Mouse (Mus musculus) thymus, postnatal 4 days (tissue): Measurements from ENCODE around the gene Drg1.
A peak's percentile ranks its signal among the peaks of the same experiment; 100 is the strongest.
"Not testable (repeated sequence)": the region's sequence is repeated elsewhere in the genome, so short reads cannot be mapped to it uniquely, and the experiment has no call there.

ENCODE experiments used
- DNase-seq: peaks from one replicate; pipeline ENCODE4 v3.0.0; 2021

Gene Drg1

GRCm38 (mm10) chr11:3165210-3165782 is 100.9 kb downstream of the Drg1 start:
- not testable (repeated sequence) for DNase-seq

DNA sequence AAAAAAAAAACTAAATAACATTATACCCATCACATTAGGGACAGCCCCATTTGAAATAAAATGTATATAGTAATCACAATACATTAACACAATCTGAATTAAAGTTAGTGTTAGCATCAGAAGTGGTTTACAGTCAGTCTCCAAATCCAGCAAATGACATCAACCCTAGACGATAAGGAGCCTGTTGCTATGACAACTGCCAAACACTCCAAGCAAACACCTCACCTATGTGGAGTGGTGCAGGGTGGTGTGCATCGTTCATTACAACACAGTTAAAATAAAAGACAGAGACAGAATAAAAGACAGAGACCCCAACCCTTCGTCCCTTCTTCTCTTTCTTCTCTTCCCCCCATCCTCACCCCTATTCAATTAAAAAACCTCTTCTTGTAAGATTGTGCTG is 102.6 kb downstream of the Drg1 start:
- DNase-seq: not testable (repeated sequence)

DNA sequence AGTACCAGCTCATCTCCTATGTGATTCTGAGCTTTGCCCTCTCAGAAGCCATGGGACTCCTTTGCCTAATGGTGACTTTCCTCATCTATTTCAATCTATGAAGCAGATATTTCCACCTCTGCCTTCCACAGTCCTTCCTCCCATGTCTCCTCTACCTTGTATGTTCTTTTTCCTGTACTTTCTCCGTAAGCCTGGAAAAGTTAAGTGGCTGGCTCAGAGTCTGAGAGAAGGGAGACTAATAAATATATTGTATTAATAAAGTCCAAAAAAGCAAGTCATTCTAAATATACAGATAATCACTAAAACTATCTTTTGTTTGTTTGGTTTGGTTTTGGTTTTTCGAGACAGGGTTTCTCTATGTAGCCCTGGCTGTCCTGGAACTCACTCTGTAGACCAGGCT is 103.1 kb downstream of the Drg1 start:
- DNase-seq: peak; percentile 16

DNA sequence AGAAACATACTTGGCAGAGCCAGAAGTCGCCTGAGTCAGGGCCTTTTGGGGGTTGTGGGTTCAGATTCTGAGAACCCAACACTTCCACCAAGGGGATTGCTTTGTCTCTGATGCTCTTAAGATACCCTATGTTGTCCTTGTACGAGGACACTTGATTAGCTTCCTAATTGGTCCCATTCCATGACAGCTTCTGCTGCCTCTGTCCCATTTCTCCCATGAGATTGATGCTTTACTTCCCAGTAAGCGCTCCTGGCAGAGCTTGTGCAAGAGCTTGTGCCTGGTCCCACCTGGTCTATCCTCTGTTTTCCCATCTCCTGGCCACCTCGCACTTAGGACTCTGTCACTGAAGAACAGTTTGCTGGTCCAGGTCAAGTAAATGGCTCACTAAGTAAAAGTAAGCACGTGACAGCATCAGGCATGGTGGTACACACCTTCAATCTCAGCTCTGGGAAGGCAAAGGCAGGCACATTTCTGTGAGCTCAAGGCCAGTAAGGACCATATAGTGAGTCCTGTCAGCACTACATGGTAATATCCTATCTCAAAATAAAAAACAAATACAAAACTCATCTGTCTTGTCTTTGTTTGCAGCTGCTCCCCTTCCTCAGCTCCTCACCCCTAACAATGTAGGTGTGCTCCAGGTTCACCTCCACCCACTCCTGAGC is 103.8 kb downstream of the Drg1 start:
- DNase-seq: peak; percentile 45

GRCm38 (mm10) chr11:3161370-3161769 is 104.8 kb downstream of the Drg1 start:
- peak; percentile 36 for DNase-seq

DNA sequence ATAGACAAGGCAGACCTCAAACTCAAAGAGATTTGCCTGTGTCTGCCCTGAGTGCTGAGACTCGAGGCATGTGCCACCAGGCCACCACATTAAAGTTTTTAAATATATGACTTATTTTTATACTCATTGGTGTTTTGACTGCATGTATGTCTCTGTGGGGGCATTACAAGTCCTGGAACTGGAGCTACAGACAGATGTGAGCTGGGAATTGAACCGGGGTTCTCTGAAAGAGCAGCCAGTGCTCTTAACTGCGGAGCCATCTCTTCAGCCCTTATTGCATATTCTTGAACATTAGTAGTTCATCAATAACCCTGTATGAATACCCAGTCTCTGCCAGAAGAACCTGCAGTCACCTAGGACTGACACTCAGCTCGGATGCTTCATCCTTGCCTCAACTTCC is 107.4 kb downstream of the Drg1 start:
- DNase-seq: not testable (repeated sequence)

DNA sequence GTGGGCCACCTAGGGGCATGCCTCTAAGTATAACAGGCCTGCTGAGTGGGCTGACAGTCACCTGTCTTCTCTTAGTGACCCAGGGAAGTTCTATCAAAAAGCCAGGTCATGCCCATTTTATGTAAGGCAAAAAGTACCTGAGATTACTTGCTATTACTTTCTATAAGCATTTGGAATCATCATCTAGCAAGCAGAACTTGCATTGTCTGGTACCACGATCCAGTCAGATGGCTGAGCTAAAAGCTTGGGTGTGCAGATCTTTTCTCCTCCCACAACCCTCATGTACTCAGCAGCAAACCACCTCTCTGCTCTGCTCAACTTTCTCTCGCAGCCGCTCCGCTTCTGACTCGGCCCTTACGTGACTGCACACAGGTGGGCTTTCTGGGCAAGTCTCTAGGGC is 108.2 kb downstream of the Drg1 start:
- not testable (repeated sequence) for DNase-seq

DNA sequence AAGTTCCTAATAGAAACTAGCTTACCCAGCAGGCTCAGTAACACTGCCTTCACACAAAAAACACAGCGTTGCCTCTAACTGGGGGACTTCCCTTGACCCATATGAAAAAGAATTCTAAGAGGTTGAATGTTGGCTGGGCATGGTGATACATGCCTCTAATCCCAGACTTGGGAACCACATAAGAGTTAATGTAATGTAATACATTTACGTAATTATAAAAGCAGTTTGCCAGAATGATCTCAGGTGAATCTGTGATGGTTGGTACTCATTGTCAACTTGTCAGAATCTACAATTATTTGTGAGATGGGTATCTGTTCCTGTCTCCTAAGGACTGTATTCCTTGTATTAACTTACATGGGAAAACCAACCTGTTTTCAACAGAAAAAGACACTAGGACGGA is 109.2 kb downstream of the Drg1 start:
- not testable (repeated sequence) for DNase-seq

DNA sequence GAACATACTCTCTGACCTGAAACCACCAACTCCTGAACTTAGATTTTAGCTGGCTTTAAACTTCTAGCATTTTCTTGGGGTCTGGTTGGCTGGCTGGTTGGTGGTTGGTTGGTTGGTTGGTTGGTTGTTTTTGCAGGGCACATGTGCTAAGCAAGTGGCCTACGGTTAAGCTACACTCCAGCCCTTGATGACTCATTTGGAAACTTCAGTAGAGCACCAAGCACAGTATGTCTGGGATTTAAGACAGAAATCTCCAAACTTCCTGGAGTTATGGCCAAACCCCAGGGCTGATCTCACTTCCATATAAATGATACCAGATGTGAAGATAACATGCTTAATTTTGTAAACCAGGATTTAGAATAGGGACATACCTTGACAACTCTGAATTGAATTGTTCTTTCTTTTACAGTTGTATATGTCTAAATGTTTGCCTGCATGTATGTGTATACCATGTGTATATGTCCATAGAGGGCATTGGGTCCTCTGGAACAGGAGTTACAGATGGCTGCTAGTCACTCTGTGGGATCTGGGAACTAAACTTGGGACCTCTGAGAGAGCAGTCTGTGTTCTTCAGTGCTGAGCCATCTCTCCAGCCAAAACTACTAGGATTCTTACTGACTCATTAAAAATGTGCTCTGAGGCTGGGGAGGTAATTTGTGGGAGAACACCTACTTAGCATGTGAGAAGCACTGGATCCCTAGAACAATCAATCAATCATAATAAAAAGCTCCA is 112.4 kb downstream of the Drg1 start:
- peak; percentile 39 for DNase-seq

GRCm38 (mm10) chr11:3151358-3151757 is 114.9 kb downstream of the Drg1 start:
- not testable (repeated sequence) for DNase-seq

GRCm38 (mm10) chr11:3150677-3151003 is 115.6 kb downstream of the Drg1 start:
- DNase-seq: not testable (repeated sequence)

DNA sequence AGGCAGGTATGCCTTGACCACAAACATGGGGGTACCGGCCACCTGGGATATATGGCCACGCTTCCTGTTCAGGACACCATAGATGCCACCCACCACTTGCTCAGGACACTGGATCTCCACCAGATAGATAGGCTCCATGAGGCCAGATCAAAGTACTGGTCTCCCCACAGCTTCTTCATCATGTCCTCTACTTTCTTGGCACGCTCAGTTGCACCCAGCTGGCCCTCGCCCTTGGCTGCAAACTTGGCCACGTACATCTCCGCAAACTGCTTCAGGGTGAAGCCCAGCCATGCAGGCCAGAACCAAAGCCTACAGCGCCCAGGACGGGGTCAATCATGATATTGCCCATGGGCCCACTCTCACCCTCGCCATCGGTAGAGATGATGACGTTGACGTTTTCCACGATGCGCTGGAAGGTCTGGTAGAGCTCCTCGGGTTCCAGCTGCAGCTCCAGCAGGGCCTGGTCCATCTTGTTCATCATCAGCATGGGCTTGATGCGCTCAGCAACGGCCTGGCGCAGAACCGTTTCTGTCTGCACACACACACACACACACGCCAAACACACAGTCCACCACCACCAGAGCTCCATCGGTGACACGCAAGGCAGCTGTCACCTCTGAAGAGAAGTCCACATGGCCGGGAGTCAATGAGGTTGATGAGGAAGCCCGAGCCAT is 116.1 kb downstream of the Drg1 start:
- DNase-seq: peak; percentile 46

DNA sequence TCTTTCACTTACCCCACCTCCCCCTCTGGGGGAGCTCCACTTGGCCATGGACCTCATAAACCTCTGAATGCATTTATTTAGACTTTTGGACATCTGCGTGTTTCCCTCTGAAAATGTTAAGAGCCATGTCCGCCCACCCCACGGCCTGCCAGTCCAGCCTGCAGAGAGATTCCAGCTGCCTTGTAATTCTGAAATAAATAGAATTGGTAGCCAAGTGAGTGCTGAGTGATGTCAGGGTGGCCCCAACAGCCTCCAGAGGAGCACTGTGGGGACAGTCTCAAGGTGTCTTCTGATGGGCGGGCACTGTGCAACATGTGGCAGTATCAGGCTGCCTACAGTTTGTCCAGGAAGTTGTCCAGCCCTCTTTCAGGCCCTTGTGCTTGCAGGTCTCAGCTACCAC is 116.7 kb downstream of the Drg1 start:
- DNase-seq: not testable (repeated sequence)

DNA sequence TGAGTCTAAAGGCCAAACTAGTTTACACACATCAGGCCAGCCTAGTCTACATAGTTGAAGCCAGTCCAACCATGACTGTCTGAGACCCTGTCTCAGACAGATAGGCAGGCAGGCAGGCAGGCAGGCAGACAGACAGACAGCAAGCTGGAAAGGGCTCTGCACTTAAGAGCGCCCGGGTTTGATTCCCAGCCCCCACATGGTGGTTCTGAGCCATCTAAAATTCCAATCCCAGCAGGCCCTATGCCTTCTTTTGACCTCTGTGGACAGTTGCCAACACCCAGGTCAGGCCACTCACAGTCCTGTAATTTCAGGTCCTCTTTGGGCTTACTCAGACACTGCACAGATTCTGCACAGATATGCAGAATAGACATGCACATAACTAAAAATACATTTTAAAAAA is 119.4 kb downstream of the Drg1 start:
- DNase-seq: not testable (repeated sequence)

- not testable (repeated sequence) for DNase-seq
These were observed 120.7 kb downstream of the Drg1 start for GRCm38 (mm10) chr11:3145359-3146165.

- not testable (repeated sequence) for DNase-seq
These were observed 122.2 kb downstream of the Drg1 start for GRCm38 (mm10) chr11:3143984-3144383.

DNA sequence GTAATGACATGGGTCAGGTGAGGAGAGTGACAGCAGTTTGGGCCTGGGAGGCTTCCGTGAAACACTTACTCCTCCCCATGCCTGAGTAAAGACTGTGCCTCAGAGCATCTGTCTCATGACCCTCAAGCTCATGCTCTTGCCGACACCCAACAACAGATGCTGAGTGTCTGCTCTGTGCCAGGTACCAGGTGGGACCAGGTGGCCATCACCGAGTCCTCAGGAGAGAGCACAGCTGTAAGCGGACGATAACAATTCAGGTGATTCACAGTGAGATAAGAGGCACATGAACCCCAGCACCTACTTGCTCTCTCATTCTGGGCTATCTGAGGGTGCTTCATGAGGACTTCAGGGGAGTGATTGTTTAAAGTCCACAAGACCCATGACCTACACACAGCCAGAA is 123.8 kb downstream of the Drg1 start:
- peak; percentile 66 for DNase-seq

DNA sequence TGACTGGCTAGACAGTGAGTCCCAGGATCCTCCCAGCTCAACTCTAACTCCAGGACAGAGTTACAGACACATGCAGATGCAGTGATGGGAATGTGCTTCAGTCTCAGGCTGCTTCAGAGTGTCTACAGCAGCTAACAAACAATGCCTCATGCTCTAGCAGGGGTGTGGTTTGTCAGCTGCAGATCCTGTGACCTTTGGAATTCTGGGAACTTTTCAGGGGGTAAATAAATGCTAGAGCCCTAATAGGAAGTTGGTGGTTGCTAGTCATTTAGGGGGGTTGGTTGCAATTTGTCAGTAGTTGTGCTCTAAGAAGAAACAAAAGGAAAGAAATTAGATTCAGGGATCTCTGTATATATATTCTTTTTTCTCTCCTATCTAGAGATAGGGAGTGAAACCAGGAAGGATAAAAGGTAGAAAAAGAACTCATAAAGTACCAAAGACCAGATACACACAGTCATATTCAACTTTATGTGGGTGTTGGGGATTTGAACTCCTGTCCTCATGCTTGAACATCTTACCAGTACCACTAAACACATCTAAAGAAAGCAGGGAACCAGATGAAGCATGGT is 125.2 kb downstream of the Drg1 start:
- DNase-seq: not testable (repeated sequence)

- peak; percentile 38 for DNase-seq
These were observed 127.9 kb downstream of the Drg1 start for GRCm38 (mm10) chr11:3138323-3138722.
